ENCODE assay signal across 27 mouse cellular contexts in genomic region chr4:32328561-32328960, GRCm38 (mm10).
DNase-seq lines count a peak whose midpoint lies in the region; ATAC-seq lines count a peak whose summit lies in the region.
"Had no signal": no experiment of that assay in that cellular context is flagged by ENCODE, and none has a peak within 500 bp of the region (broad histone marks: within the 10 kb centered on the region; RNA-seq: fewer than 3 reads in every experiment).

No protein-coding gene starts in this region.

- 0 out of 2 replicates have a peak overlapping the region, but pooled peaks have one; percentile 4 for H3K27ac ChIP-seq in heart, embryonic 16.5 days (ENCODE audit: low read length)
- H3K27ac ChIP-seq in lung, embryonic 15.5 days = peak overlapping the region; percentile 35; the same call in 1 of the 2 replicates
- H3K27ac ChIP-seq in neural tube, embryonic 13.5 days (replicated peaks) = peak overlapping the region; percentile 92; the same call in 1 of the 2 replicates
- H3K27ac ChIP-seq: embryonic facial prominence, embryonic 15.5 days; gastrocnemius, adult 2 months; macrophage had no signal

- WGBS in heart, embryonic 16.5 days = 72% methylated on average over 2 of the region's 2 CpGs
- 64% methylated on average over 2 of the region's 2 CpGs for WGBS in lung, embryonic 15.5 days
- whole genome bisulfite sequencing in neural tube, embryonic 13.5 days = 60% methylated on average over 2 of the region's 2 CpGs

- no peak overlapping the region for H3K4me3 ChIP-seq in heart, embryonic 16.5 days (ENCODE audit: low read length)
- H3K4me3 ChIP-seq in lung, embryonic 15.5 days = no peak overlapping the region
- no peak overlapping the region for H3K4me3 ChIP-seq in neural tube, embryonic 13.5 days
- H3K4me3 ChIP-seq: embryonic facial prominence, embryonic 15.5 days; gastrocnemius, adult 2 months; hindbrain, embryonic 10.5 days had no signal

- DNase-seq in heart, adult 8-10 months (ENCODE audit: low spot score) = no peak
- no peak for DNase-seq in lung, postnatal 4 days
- DNase-seq in neural tube, embryonic 10.5 days (ENCODE audit: extremely low spot score, low spot score) = no peak
- DNase-seq in thymus, postnatal 10 days (ENCODE audit: low spot score in 2 of 2) = no peak
- DNase-seq: adrenal gland, adult 2 months; B cell, adult 2 months; cerebellum, adult 11 months; cerebellum, adult 9-11 months; gastrocnemius, adult 2 months; kidney, adult 8-10 months; kidney, postnatal 10 days; left cerebral cortex, postnatal 4 days; lung, embryonic 14.5 days; retina, postnatal 1 day; right cerebral cortex, postnatal 25 days; spleen, adult 18-20 months had no signal

- peaks cover under 1% of the 10 kb centered on the region; the same call in 1 of the 2 replicates for H3K9me3 ChIP-seq in heart, embryonic 16.5 days (replicated peaks; ENCODE audit: control insufficient read depth, low read length)
- H3K9me3 ChIP-seq in lung, embryonic 15.5 days = no peaks in the 10 kb centered on the region
- H3K9me3 ChIP-seq in neural tube, embryonic 13.5 days = 0 out of 2 replicates have a peak, but pooled peaks cover 2% of the 10 kb centered on the region
- H3K9me3 ChIP-seq: embryonic facial prominence, embryonic 15.5 days; G1E had no signal

- H3K9ac ChIP-seq in heart, embryonic 16.5 days (ENCODE audit: low read length) = no peak overlapping the region
- H3K9ac ChIP-seq in lung, embryonic 15.5 days = no peak overlapping the region
- no peak overlapping the region for H3K9ac ChIP-seq in neural tube, embryonic 13.5 days
- H3K9ac ChIP-seq: embryonic facial prominence, embryonic 15.5 days; lung, embryonic 14.5 days had no signal

- no peak overlapping the region for H3K4me2 ChIP-seq in heart, embryonic 16.5 days (ENCODE audit: low read depth, low read length)
- H3K4me2 ChIP-seq in lung, embryonic 15.5 days = no peak overlapping the region
- H3K4me2 ChIP-seq in neural tube, embryonic 13.5 days = no peak overlapping the region
- H3K4me2 ChIP-seq: embryonic facial prominence, embryonic 15.5 days; lung, embryonic 14.5 days had no signal

- H3K4me1 ChIP-seq in heart, embryonic 16.5 days (ENCODE audit: control insufficient read depth, insufficient read depth, low read length) = peaks cover 39% of the 10 kb centered on the region
- H3K4me1 ChIP-seq in lung, embryonic 15.5 days = peaks cover 31% of the 10 kb centered on the region
- H3K4me1 ChIP-seq in neural tube, embryonic 13.5 days (replicated peaks) = peaks cover 65% of the 10 kb centered on the region

- no peaks in the 10 kb centered on the region for H3K27me3 ChIP-seq in heart, embryonic 16.5 days (ENCODE audit: control insufficient read depth, insufficient read depth, low read length)
- no peaks in the 10 kb centered on the region for H3K27me3 ChIP-seq in lung, embryonic 15.5 days
- H3K27me3 ChIP-seq in neural tube, embryonic 13.5 days = no peaks in the 10 kb centered on the region
- H3K27me3 ChIP-seq: CH12.LX; embryonic facial prominence, embryonic 15.5 days; Patski had no signal

- H3K36me3 ChIP-seq in heart, embryonic 16.5 days (ENCODE audit: control insufficient read depth, insufficient read depth) = no peaks in the 10 kb centered on the region
- H3K36me3 ChIP-seq in lung, embryonic 15.5 days = no peaks in the 10 kb centered on the region
- no peaks in the 10 kb centered on the region for H3K36me3 ChIP-seq in neural tube, embryonic 13.5 days
- H3K36me3 ChIP-seq: embryonic facial prominence, embryonic 15.5 days; G1E had no signal

- ATAC-seq in heart, embryonic 16.5 days (replicated peaks; ENCODE audit: extremely low read depth, insufficient read depth, low FRiP score) = no peak
- ATAC-seq in lung, embryonic 15.5 days (ENCODE audit: borderline replicate concordance, extremely low read depth, low FRiP score, low TSS enrichment) = no peak
- no peak for ATAC-seq in neural tube, embryonic 13.5 days (ENCODE audit: low read depth)
- ATAC-seq: forebrain, embryonic 14.5 days; inflammation-experienced regulatory T-cells, adult 6 months; Patski had no signal

Comparison
In these comparisons a context has a peak if more than half of its experiments do, and no peak if none do; other contexts are left out.
1. H3K27ac ChIP-seq: peak in every context shown above with its lines; median percentile 92 in neural tube, embryonic 13.5 days; 35 in lung, embryonic 15.5 days; 4 in heart, embryonic 16.5 days.